Mouse (Mus musculus) ES-Bruce4 (cell line): Measurements from ENCODE around the gene Fn3k. TPM values are rescaled to one million over a fixed set of nuclear protein-coding genes. Genes with fewer than 3 reads are reported as not detected.

Experiments
- H3K27ac ChIP-seq: 2 replicates; pipeline ENCODE4 v1.5.1; 2012; ENCODE audit warnings: low read length, inconsistent platforms; ENCODE audit not compliant: insufficient read depth
- H3K27me3 ChIP-seq: 2 replicates; pipeline ENCODE4 v1.6.1; 2012; ENCODE audit warnings: mild to moderate bottlenecking, low read length, inconsistent platforms; ENCODE audit not compliant: control insufficient read depth, poor library complexity, insufficient read depth, severe bottlenecking
- H3K36me3 ChIP-seq: 2 replicates; pipeline ENCODE4 v1.6.1; 2012; ENCODE audit warnings: inconsistent platforms, mild to moderate bottlenecking, low read length, moderate library complexity; ENCODE audit not compliant: control insufficient read depth, poor library complexity, insufficient read depth, severe bottlenecking
- H3K4me1 ChIP-seq: one replicate; pipeline ENCODE4 v1.8.1; 2011; ENCODE audit warnings: low read length; ENCODE audit not compliant: control insufficient read depth, insufficient read depth
- H3K4me3 ChIP-seq: 2 replicates; pipeline ENCODE4 v1.5.1; 2011; ENCODE audit warnings: low read depth, mild to moderate bottlenecking, low read length
- H3K9ac ChIP-seq: 2 replicates; pipeline ENCODE4 v1.6.1; 2012; ENCODE audit warnings: low read depth, mild to moderate bottlenecking, inconsistent platforms; ENCODE audit not compliant: poor library complexity, severe bottlenecking
- H3K9me3 ChIP-seq: replicated peaks from 2 replicates; pipeline ENCODE4 v1.6.1; 2012; ENCODE audit warnings: mild to moderate bottlenecking, low read length, inconsistent platforms; ENCODE audit not compliant: control insufficient read depth, poor library complexity, insufficient read depth, severe bottlenecking
- CTCF ChIP-seq: IDR thresholded peaks from one replicate; pipeline ENCODE4 v1.8.1; 2011; ENCODE audit warnings: low read depth, low read length
- EP300 ChIP-seq: IDR thresholded peaks from 2 replicates; pipeline ENCODE4 v1.6.1; 2011; ENCODE audit warnings: low read depth, low read length; ENCODE audit not compliant: insufficient read depth
- POLR2A ChIP-seq: IDR thresholded peaks from one replicate; pipeline ENCODE4 v1.8.1; 2011; ENCODE audit warnings: low read length; ENCODE audit not compliant: insufficient read depth
- polyA plus RNA-seq: library from polyadenylated mRNA; stranded (reverse); fragments of >200 nt; gene quantifications from 2 replicates; pipeline ENCODE4 v1.2.4, GENCODE M21; 2011; ENCODE audit warnings: low read depth; ENCODE audit not compliant: missing spikeins, insufficient read depth, insufficient read length

Gene Fn3k
- polyA plus RNA-seq, 1 experiment = 0.79 TPM

- no peaks in the 10 kb centered on the region for H3K27me3 ChIP-seq
These were observed 41.1 kb downstream of the Fn3k start for GRCm38 (mm10) chr11:121475699-121476415.

GRCm38 (mm10) chr11:121479476-121480203 lies 44.9 kb downstream of the Fn3k start:
- no peak overlapping the region for H3K4me3 ChIP-seq
- TF ChIP-seq CTCF (no peak), POLR2A (no peak), EP300 (no peak)
- peaks cover 6% of the 10 kb centered on the region for H3K36me3 ChIP-seq
- H3K4me1 ChIP-seq = no peaks in the 10 kb centered on the region
- no peak overlapping the region for H3K9ac ChIP-seq
- no peak overlapping the region for H3K27ac ChIP-seq
- H3K9me3 ChIP-seq = no peaks in the 10 kb centered on the region
- H3K27me3 ChIP-seq = no peaks in the 10 kb centered on the region

More at GRCm38 (mm10) chr11:121475699-121476415, 41.1 kb downstream of the Fn3k start:
- TF ChIP-seq CTCF (peak; percentile 86), EP300 (no peak)
- H3K27ac ChIP-seq = no peak overlapping the region
- H3K9ac ChIP-seq = no peak overlapping the region
- H3K36me3 ChIP-seq = peaks cover 6% of the 10 kb centered on the region
- H3K4me3 ChIP-seq = no peak overlapping the region
- no peaks in the 10 kb centered on the region for H3K9me3 ChIP-seq
- no peaks in the 10 kb centered on the region for H3K4me1 ChIP-seq

DNA sequence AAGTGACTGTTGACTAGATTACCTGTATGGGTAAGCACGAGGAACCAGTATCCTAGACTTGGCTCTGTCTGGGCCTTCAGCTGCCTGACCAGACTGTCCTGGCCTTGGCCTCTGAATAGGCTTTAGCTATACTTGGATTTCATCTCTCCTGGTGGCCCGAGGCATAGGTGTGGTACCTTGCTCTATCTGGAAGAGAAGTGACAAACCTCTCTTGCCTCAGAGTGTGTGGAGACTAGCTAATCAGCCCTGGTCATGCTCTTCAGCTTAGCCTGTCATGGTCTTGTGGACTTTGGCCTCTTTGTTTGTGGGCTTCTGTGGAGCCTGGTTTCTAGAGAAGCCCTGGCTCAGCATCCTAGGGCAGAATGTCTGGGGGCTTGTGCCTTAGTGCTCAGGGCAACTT lies 46.4 kb downstream of the Fn3k start:
- Histone ChIP-seq H3K27ac (no peak overlapping the region), H3K36me3 (peaks cover 2% of the 10 kb centered on the region), H3K27me3 (no peaks in the 10 kb centered on the region), H3K4me3 (no peak overlapping the region), H3K9me3 (no peaks in the 10 kb centered on the region), H3K4me1 (no peaks in the 10 kb centered on the region), H3K9ac (no peak overlapping the region)
- TF ChIP-seq POLR2A (no peak), EP300 (no peak)

GRCm38 (mm10) chr11:121485882-121486281 lies 51.2 kb downstream of the Fn3k start:
- no peaks in the 10 kb centered on the region; the same call in 1 of the 2 replicates for H3K36me3 ChIP-seq
- no peaks in the 10 kb centered on the region for H3K9me3 ChIP-seq
- H3K27me3 ChIP-seq = no peaks in the 10 kb centered on the region
- no peak for TF ChIP-seq CTCF
- TF ChIP-seq POLR2A = no peak
- TF ChIP-seq EP300 = no peak
- no peak overlapping the region for H3K4me3 ChIP-seq
- H3K27ac ChIP-seq = no peak overlapping the region
- H3K9ac ChIP-seq = no peak overlapping the region
- H3K4me1 ChIP-seq = no peaks in the 10 kb centered on the region

GRCm38 (mm10) chr11:121490651-121491050 lies 55.9 kb downstream of the Fn3k start:
- Histone ChIP-seq H3K4me3 (no peak overlapping the region), H3K4me1 (no peaks in the 10 kb centered on the region), H3K9me3 (no peaks in the 10 kb centered on the region), H3K36me3 (no peaks in the 10 kb centered on the region; the same call in 1 of the 2 replicates), H3K27me3 (no peaks in the 10 kb centered on the region), H3K27ac (no peak overlapping the region), H3K9ac (no peak overlapping the region)
- no peak for TF ChIP-seq CTCF
- TF ChIP-seq POLR2A = no peak
- no peak for TF ChIP-seq EP300

Other genes starting within 250 kb of the Fn3k start
- gene Hexdc, start 230.5 kb upstream of the Fn3k start, polyA plus RNA-seq = 7.0 and 8.2 TPM in 2 replicates
- gene Ogfod3, start 230.2 kb upstream of the Fn3k start, polyA plus RNA-seq = 8.5 and 8.8 TPM in 2 replicates
- gene Cybc1, start 205.6 kb upstream of the Fn3k start, polyA plus RNA-seq = 14.7 and 15.9 TPM in 2 replicates
- 16.0 and 20.3 TPM in 2 replicates for gene Narf, start 197.7 kb upstream of the Fn3k start, polyA plus RNA-seq
- 60.2 and 68.1 TPM in 2 replicates for gene Foxk2, start 174.9 kb upstream of the Fn3k start, polyA plus RNA-seq
- gene Wdr45b, start 80.5 kb upstream of the Fn3k start, polyA plus RNA-seq = 80.8 and 81.1 TPM in 2 replicates
- gene Rab40b, start 46.7 kb upstream of the Fn3k start, polyA plus RNA-seq = not detected in 2 replicates
- 15.6 and 15.7 TPM in 2 replicates for gene Fn3krp, start 13.5 kb upstream of the Fn3k start, polyA plus RNA-seq
- gene Tbcd, start 17.0 kb downstream of the Fn3k start, polyA plus RNA-seq = 43.0 and 49.7 TPM in 2 replicates
- 6.1 and 8.2 TPM in 2 replicates for gene Zfp750, start 84.4 kb downstream of the Fn3k start, polyA plus RNA-seq
- 13.1 and 13.5 TPM in 2 replicates for gene B3gntl1, start 238.2 kb downstream of the Fn3k start, polyA plus RNA-seq